Mouse (Mus musculus): ENCODE data around the gene Cops9. TPM values are rescaled to one million over a fixed set of nuclear protein-coding genes. Genes with fewer than 3 reads are reported as not detected.

The Cops9 gene
- total and polyA plus RNA-seq, 3 experiments, result 168 to 209 (median 185) TPM

Other genes starting within 250 kb of the Cops9 start
- 103 and 111 TPM in 2 replicates for gene Ndufa10, start 168.1 kb downstream of the Cops9 start, total RNA-seq (2012; rRNA removed)
- 139 and 142 TPM in 2 replicates for gene Ndufa10, start 168.1 kb downstream of the Cops9 start, total RNA-seq (2014; rRNA removed)
- gene Ndufa10, start 168.1 kb downstream of the Cops9 start, polyA plus RNA-seq (2012; ENCODE audit: insufficient read length, low read depth), result 230 and 296 TPM in 2 replicates
- gene Olfr1416, start 156.9 kb downstream of the Cops9 start, total RNA-seq (2012; rRNA removed), result not detected in 2 replicates
- not detected in 2 replicates for gene Olfr1416, start 156.9 kb downstream of the Cops9 start, total RNA-seq (2014; rRNA removed)
- not detected in 2 replicates for gene Olfr1416, start 156.9 kb downstream of the Cops9 start, polyA plus RNA-seq (2012; ENCODE audit: insufficient read length, low read depth)
- not detected in 2 replicates for gene Olfr1415, start 145.9 kb downstream of the Cops9 start, total RNA-seq (2012; rRNA removed)
- not detected in 2 replicates for gene Olfr1415, start 145.9 kb downstream of the Cops9 start, total RNA-seq (2014; rRNA removed)
- not detected in 2 replicates for gene Olfr1415, start 145.9 kb downstream of the Cops9 start, polyA plus RNA-seq (2012; ENCODE audit: insufficient read length, low read depth)
- 0.25 TPM in 2 replicates for gene Olfr1414, start 123.3 kb downstream of the Cops9 start, total RNA-seq (2012; rRNA removed)
- gene Olfr1414, start 123.3 kb downstream of the Cops9 start, total RNA-seq (2014; rRNA removed), result 0.20 TPM in 1 of 2 replicates, not detected in the other
- gene Olfr1414, start 123.3 kb downstream of the Cops9 start, polyA plus RNA-seq (2012; ENCODE audit: insufficient read length, low read depth), result not detected in 2 replicates
- not detected in 2 replicates for gene Olfr1413, start 70.7 kb downstream of the Cops9 start, total RNA-seq (2012; rRNA removed)
- not detected in 2 replicates for gene Olfr1413, start 70.7 kb downstream of the Cops9 start, total RNA-seq (2014; rRNA removed)
- gene Olfr1413, start 70.7 kb downstream of the Cops9 start, polyA plus RNA-seq (2012; ENCODE audit: insufficient read length, low read depth), result not detected in 2 replicates
- not detected in 2 replicates for gene Olfr1412, start 56.2 kb downstream of the Cops9 start, total RNA-seq (2012; rRNA removed)
- gene Olfr1412, start 56.2 kb downstream of the Cops9 start, total RNA-seq (2014; rRNA removed), result not detected in 2 replicates
- gene Olfr1412, start 56.2 kb downstream of the Cops9 start, polyA plus RNA-seq (2012; ENCODE audit: insufficient read length, low read depth), result not detected in 2 replicates
- gene Olfr1411, start 47.6 kb downstream of the Cops9 start, total RNA-seq (2012; rRNA removed), result not detected in 2 replicates
- gene Olfr1411, start 47.6 kb downstream of the Cops9 start, total RNA-seq (2014; rRNA removed), result not detected in 2 replicates
- gene Olfr1411, start 47.6 kb downstream of the Cops9 start, polyA plus RNA-seq (2012; ENCODE audit: insufficient read length, low read depth), result not detected in 2 replicates
- gene Olfr1410, start 36.2 kb downstream of the Cops9 start, total RNA-seq (2012; rRNA removed), result 0.08 TPM in 2 replicates
- gene Olfr1410, start 36.2 kb downstream of the Cops9 start, total RNA-seq (2014; rRNA removed), result not detected in 2 replicates
- not detected in 2 replicates for gene Olfr1410, start 36.2 kb downstream of the Cops9 start, polyA plus RNA-seq (2012; ENCODE audit: insufficient read length, low read depth)
- 0.08 TPM in 1 of 2 replicates, not detected in the other for gene Olfr12, start 24.2 kb downstream of the Cops9 start, total RNA-seq (2012; rRNA removed)
- not detected in 2 replicates for gene Olfr12, start 24.2 kb downstream of the Cops9 start, total RNA-seq (2014; rRNA removed)
- gene Olfr12, start 24.2 kb downstream of the Cops9 start, polyA plus RNA-seq (2012; ENCODE audit: insufficient read length, low read depth), result not detected in 2 replicates
- gene Otos, start 6.9 kb upstream of the Cops9 start, total RNA-seq (2012; rRNA removed), result not detected in 2 replicates
- not detected in 2 replicates for gene Otos, start 6.9 kb upstream of the Cops9 start, total RNA-seq (2014; rRNA removed)
- 0.24 TPM in 1 of 2 replicates, not detected in the other for gene Otos, start 6.9 kb upstream of the Cops9 start, polyA plus RNA-seq (2012; ENCODE audit: insufficient read length, low read depth)
- gene Gpc1, start 189.7 kb upstream of the Cops9 start, total RNA-seq (2012; rRNA removed), result 0.55 and 0.59 TPM in 2 replicates
- 0.05 TPM in 1 of 2 replicates, not detected in the other for gene Gpc1, start 189.7 kb upstream of the Cops9 start, total RNA-seq (2014; rRNA removed)
- 0.11 TPM in 1 of 2 replicates, not detected in the other for gene Gpc1, start 189.7 kb upstream of the Cops9 start, polyA plus RNA-seq (2012; ENCODE audit: insufficient read length, low read depth)

Measured in CH12.LX (cell line).